Mouse (Mus musculus): ENCODE measurements around the gene Mcu.

DNA sequence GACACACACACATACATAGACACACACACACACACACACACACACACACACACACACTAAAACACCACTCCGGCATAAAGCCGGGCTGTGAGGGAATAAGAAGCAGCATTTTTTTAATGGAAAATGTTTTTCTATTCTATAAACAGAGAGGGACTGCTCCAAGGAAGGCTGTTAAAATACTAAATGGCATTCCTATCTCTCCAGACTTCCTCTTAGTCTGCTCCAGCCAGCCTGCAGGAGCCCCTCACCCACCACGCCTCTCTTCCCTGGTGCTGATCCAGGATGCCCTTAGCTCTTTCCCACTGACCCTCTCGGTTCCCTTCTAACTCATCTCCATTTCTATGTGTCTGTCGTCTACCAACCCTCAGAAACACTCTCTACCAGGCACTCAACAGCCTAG lies 44.5 kb downstream of the Mcu start:
- TF ChIP-seq POLR2A (IDR thresholded peaks at IDR 0.05; ENCODE audit: borderline replicate concordance, control insufficient read depth, low read depth, low read length) (no peak), CTCF (IDR thresholded peaks at IDR 0.05; ENCODE audit: control insufficient read depth, insufficient read depth, low read length) (no peak)
